Mouse (Mus musculus): ENCODE measurements around the gene Gale. TPM values are rescaled to one million over a fixed set of nuclear protein-coding genes. Genes with fewer than 3 reads are reported as not detected.

The Gale gene
- polyA plus RNA-seq, 1 experiment = 5.6 TPM

GRCm38 (mm10) chr4:136004107-136004675 lies 40.7 kb downstream of the Gale start:
- Histone ChIP-seq H3K4me3 (ENCODE audit: insufficient read depth, low read length) (no peak overlapping the region), H3K4me1 (ENCODE audit: control insufficient read depth, insufficient read depth, low read length) (peaks cover 2% of the 10 kb centered on the region; the same call in 1 of the 2 replicates), H3K27ac (ENCODE audit: insufficient read depth, low read depth, low read length) (no peak overlapping the region)
- TF ChIP-seq POLR2A (IDR thresholded peaks at IDR 0.05; ENCODE audit: borderline replicate concordance, low read depth, low read length) (no peak), CTCF (IDR thresholded peaks at IDR 0.05; ENCODE audit: low read depth, low read length) (no peak)

DNA sequence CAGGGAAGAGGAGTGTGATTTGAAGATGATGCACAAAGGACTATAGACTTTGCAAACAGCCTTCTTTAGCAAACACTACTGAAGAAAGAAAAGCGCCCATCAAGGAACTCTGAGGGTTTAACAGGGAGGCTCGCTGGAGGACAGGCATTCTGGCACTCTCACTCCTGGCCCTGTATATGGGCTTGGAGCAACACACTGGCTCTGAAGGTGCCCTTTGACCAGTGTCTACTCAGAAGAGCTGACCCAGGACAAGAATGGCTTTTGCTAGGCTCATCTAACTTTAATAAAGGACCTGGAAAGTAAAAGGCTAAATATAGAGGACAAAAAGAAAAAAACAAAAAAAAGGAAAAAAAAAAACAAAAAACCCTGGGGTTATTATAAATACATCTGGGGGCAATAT lies 41.4 kb downstream of the Gale start:
- H3K4me3 ChIP-seq (ENCODE audit: insufficient read depth, low read length) = no peak overlapping the region
- TF ChIP-seq POLR2A (IDR thresholded peaks at IDR 0.05; ENCODE audit: borderline replicate concordance, low read depth, low read length) = no peak
- no peak for TF ChIP-seq CTCF (IDR thresholded peaks at IDR 0.05; ENCODE audit: low read depth, low read length)
- peaks cover 2% of the 10 kb centered on the region; the same call in 1 of the 2 replicates for H3K4me1 ChIP-seq (ENCODE audit: control insufficient read depth, insufficient read depth, low read length)
- H3K27ac ChIP-seq (ENCODE audit: insufficient read depth, low read depth, low read length) = no peak overlapping the region

GRCm38 (mm10) chr4:136006821-136007220 lies 43.3 kb downstream of the Gale start:
- peaks cover 2% of the 10 kb centered on the region; the same call in 1 of the 2 replicates for H3K4me1 ChIP-seq (ENCODE audit: control insufficient read depth, insufficient read depth, low read length)
- H3K4me3 ChIP-seq (ENCODE audit: insufficient read depth, low read length) = no peak overlapping the region
- no peak overlapping the region for H3K27ac ChIP-seq (ENCODE audit: insufficient read depth, low read depth, low read length)
- TF ChIP-seq CTCF (IDR thresholded peaks at IDR 0.05; ENCODE audit: low read depth, low read length) (no peak), POLR2A (IDR thresholded peaks at IDR 0.05; ENCODE audit: borderline replicate concordance, low read depth, low read length) (no peak)

DNA sequence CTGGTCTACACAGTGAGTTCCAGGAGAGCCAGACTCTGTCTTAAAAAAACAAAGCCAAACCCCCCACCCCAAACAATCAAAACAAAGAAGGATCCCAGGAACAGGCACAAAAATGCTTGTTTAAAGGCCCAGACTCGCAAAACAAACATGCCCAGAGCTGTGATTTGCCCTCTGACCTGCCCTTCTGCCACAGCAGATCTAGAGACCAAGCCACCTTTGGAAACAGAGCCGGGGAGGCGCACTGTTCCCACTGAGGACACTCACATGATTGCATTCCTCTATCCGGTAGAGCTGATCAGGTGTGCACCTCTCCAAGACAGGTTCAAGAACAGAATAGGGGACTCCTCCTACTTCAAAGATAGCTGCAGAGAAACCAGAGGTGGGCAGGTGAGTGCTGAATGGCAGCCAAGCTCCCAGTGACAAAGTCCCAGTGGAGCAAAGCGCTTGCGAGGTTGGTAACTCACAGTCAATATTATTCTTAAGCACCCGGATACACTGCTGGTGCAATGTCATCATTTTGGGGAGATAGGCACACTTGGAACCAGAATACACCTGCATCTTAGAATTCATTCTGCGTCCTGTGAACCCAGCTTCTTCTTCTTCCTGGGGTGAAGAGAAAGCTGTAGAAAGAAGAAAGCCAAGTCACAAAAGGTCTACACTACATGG lies 45.4 kb downstream of the Gale start:
- Histone ChIP-seq H3K4me3 (ENCODE audit: insufficient read depth, low read length) (no peak overlapping the region), H3K4me1 (ENCODE audit: control insufficient read depth, insufficient read depth, low read length) (peaks cover 2% of the 10 kb centered on the region; the same call in 1 of the 2 replicates), H3K27ac (ENCODE audit: insufficient read depth, low read depth, low read length) (no peak overlapping the region)
- TF ChIP-seq POLR2A (IDR thresholded peaks at IDR 0.05; ENCODE audit: borderline replicate concordance, low read depth, low read length) (no peak), CTCF (IDR thresholded peaks at IDR 0.05; ENCODE audit: low read depth, low read length) (no peak)

DNA sequence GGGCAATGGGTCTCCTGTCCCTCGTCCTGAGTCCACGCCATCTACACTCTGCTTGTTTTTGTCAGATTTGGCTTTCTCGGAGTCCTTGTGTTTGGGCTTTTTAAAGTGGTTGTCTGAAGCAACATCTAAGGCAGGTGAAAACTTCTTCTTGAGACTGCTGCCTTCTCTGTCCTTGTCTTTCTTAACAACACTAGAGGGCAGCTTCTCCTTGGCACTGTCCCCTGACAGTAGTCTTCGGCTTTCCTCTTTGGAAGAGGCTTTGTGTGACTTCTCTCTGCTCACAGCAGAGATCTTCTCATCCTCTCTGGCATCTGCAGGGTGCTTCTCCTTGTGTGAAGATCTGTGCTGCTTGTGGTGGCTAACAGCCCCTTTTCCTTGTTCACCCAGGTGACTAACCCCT lies 47.1 kb downstream of the Gale start:
- TF ChIP-seq CTCF (IDR thresholded peaks at IDR 0.05; ENCODE audit: low read depth, low read length) (no peak), POLR2A (IDR thresholded peaks at IDR 0.05; ENCODE audit: borderline replicate concordance, low read depth, low read length) (no peak)
- Histone ChIP-seq H3K27ac (ENCODE audit: insufficient read depth, low read depth, low read length) (no peak overlapping the region), H3K4me3 (ENCODE audit: insufficient read depth, low read length) (no peak overlapping the region), H3K4me1 (ENCODE audit: control insufficient read depth, insufficient read depth, low read length) (peaks cover 7% of the 10 kb centered on the region)

- H3K4me3 ChIP-seq (ENCODE audit: insufficient read depth, low read length) = no peak overlapping the region
- peaks cover 26% of the 10 kb centered on the region for H3K4me1 ChIP-seq (ENCODE audit: control insufficient read depth, insufficient read depth, low read length)
- H3K27ac ChIP-seq (ENCODE audit: insufficient read depth, low read depth, low read length) = no peak overlapping the region
- no peak for TF ChIP-seq CTCF (IDR thresholded peaks at IDR 0.05; ENCODE audit: low read depth, low read length)
- no peak for TF ChIP-seq POLR2A (IDR thresholded peaks at IDR 0.05; ENCODE audit: borderline replicate concordance, low read depth, low read length)
These were observed 52.6 kb downstream of the Gale start for GRCm38 (mm10) chr4:136016059-136016602.

Other genes starting within 250 kb of the Gale start
- not detected in 2 replicates for gene Il22ra1, start 235.6 kb upstream of the Gale start, polyA plus RNA-seq (2012; ENCODE audit: insufficient read depth, insufficient read length, missing spikeins)
- gene Myom3, start 204.0 kb upstream of the Gale start, polyA plus RNA-seq (2012; ENCODE audit: insufficient read depth, insufficient read length, missing spikeins) = not detected in 2 replicates
- gene Srsf10, start 108.0 kb upstream of the Gale start, polyA plus RNA-seq (2012; ENCODE audit: insufficient read depth, insufficient read length, missing spikeins) = 82.1 and 98.0 TPM in 2 replicates
- 126 and 135 TPM in 2 replicates for gene Pnrc2, start 89.9 kb upstream of the Gale start, polyA plus RNA-seq (2012; ENCODE audit: insufficient read depth, insufficient read length, missing spikeins)
- gene Cnr2, start 68.3 kb upstream of the Gale start, polyA plus RNA-seq (2012; ENCODE audit: insufficient read depth, insufficient read length, missing spikeins) = 17.3 and 18.8 TPM in 2 replicates
- 418 and 432 TPM in 2 replicates for gene Fuca1, start 43.0 kb upstream of the Gale start, polyA plus RNA-seq (2012; ENCODE audit: insufficient read depth, insufficient read length, missing spikeins)
- gene Hmgcl, start 17.3 kb upstream of the Gale start, polyA plus RNA-seq (2012; ENCODE audit: insufficient read depth, insufficient read length, missing spikeins) = 99.8 and 101 TPM in 2 replicates
- gene Lypla2, start 8.9 kb downstream of the Gale start, polyA plus RNA-seq (2012; ENCODE audit: insufficient read depth, insufficient read length, missing spikeins) = 74.7 and 77.1 TPM in 2 replicates
- 31.0 and 31.5 TPM in 2 replicates for gene Pithd1, start 23.5 kb downstream of the Gale start, polyA plus RNA-seq (2012; ENCODE audit: insufficient read depth, insufficient read length, missing spikeins)
- 66.0 and 69.3 TPM in 2 replicates for gene Eloa, start 58.0 kb downstream of the Gale start, polyA plus RNA-seq (2012; ENCODE audit: insufficient read depth, insufficient read length, missing spikeins)
- 1,501 and 1,718 TPM in 2 replicates for gene Rpl11, start 89.7 kb downstream of the Gale start, polyA plus RNA-seq (2012; ENCODE audit: insufficient read depth, insufficient read length, missing spikeins)
- gene Id3, start 179.8 kb downstream of the Gale start, polyA plus RNA-seq (2012; ENCODE audit: insufficient read depth, insufficient read length, missing spikeins) = 7.7 and 8.4 TPM in 2 replicates
- gene E2f2, start 208.7 kb downstream of the Gale start, polyA plus RNA-seq (2012; ENCODE audit: insufficient read depth, insufficient read length, missing spikeins) = 20.0 and 20.8 TPM in 2 replicates
- gene Asap3, start 242.6 kb downstream of the Gale start, polyA plus RNA-seq (2012; ENCODE audit: insufficient read depth, insufficient read length, missing spikeins) = 0.37 and 0.78 TPM in 2 replicates

All from bone marrow macrophage, adult 2 months (primary cell).